Mouse (Mus musculus): ENCODE measurements at regions not wholly inside any gene's neighbourhood (a gene's known extent, or its start where the extent isn't known, plus 50 kb on each side); places are given as distances from the start of the nearest gene placed in this dataset.

GRCm38 (mm10) chr1:137760797-137761196 lies 414.7 kb downstream of the Ptprc start:
- no peaks in the 10 kb centered on the region for H3K27me3 ChIP-seq (ENCODE audit: control insufficient read depth, insufficient read depth, low read length)
- 93% methylated on average over 4 of the region's 4 CpGs for WGBS

GRCm38 (mm10) chr1:137751446-137751961 lies 424.0 kb downstream of the Ptprc start:
- 72% methylated on average over 7 of the region's 7 CpGs for WGBS
- Histone ChIP-seq H3K36me3 (ENCODE audit: control insufficient read depth, insufficient read depth, low read length) (no peaks in the 10 kb centered on the region), H3K4me1 (ENCODE audit: control insufficient read depth in 2 of 2, insufficient read depth in 2 of 2, low read length in 2 of 2) (peaks cover 2 to 3% of the 10 kb centered on the region in 2 experiments; a peak in 3 of 4 replicates), H3K9ac (ENCODE audit: low read length) (no peak overlapping the region), H3K9me3 (ENCODE audit: control insufficient read depth, low read length) (no peaks in the 10 kb centered on the region), H3K4me2 (ENCODE audit: low read length) (no peak overlapping the region), H3K4me3 (ENCODE audit: control insufficient read depth in 1 of 2, insufficient read depth in 1 of 2, low read depth in 1 of 2, low read length in 2 of 2) (no peak overlapping the region), H3K27ac (replicated peaks in 1 of 2; ENCODE audit: control insufficient read depth in 1 of 2, insufficient read depth in 1 of 2, low read depth in 2 of 2, low read length in 2 of 2) (no peak overlapping the region; a peak in 1 of 4 replicates), H3K27me3 (ENCODE audit: control insufficient read depth, insufficient read depth, low read length) (no peaks in the 10 kb centered on the region)
- ATAC-seq (ENCODE audit: insufficient number of reproducible peaks, insufficient read depth, low FRiP score, low read depth) = no peak

More at GRCm38 (mm10) chr1:137760797-137761196, 414.7 kb downstream of the Ptprc start:
- H3K27ac ChIP-seq (replicated peaks in 1 of 2; ENCODE audit: control insufficient read depth in 1 of 2, insufficient read depth in 1 of 2, low read depth in 2 of 2, low read length in 2 of 2) = no peak overlapping the region
- H3K9ac ChIP-seq (ENCODE audit: low read length) = no peak overlapping the region
- H3K9me3 ChIP-seq (ENCODE audit: control insufficient read depth, low read length) = no peaks in the 10 kb centered on the region
- ATAC-seq (ENCODE audit: insufficient number of reproducible peaks, insufficient read depth, low FRiP score, low read depth) = no peak
- no peaks in the 10 kb centered on the region for H3K4me1 ChIP-seq (ENCODE audit: control insufficient read depth in 2 of 2, insufficient read depth in 2 of 2, low read length in 2 of 2)
- no peak overlapping the region for H3K4me2 ChIP-seq (ENCODE audit: low read length)
- no peaks in the 10 kb centered on the region for H3K36me3 ChIP-seq (ENCODE audit: control insufficient read depth, insufficient read depth, low read length)
- no peak overlapping the region for H3K4me3 ChIP-seq (ENCODE audit: control insufficient read depth in 1 of 2, insufficient read depth in 1 of 2, low read depth in 1 of 2, low read length in 2 of 2)

- no peak overlapping the region for H3K9ac ChIP-seq (ENCODE audit: low read length)
- H3K27me3 ChIP-seq (ENCODE audit: control insufficient read depth, insufficient read depth, low read length) = no peaks in the 10 kb centered on the region
- H3K27ac ChIP-seq (replicated peaks in 1 of 2; ENCODE audit: control insufficient read depth in 1 of 2, insufficient read depth in 1 of 2, low read depth in 2 of 2, low read length in 2 of 2) = no peak overlapping the region
- WGBS = 76% methylated on average over 5 of the region's 5 CpGs
- H3K9me3 ChIP-seq (ENCODE audit: control insufficient read depth, low read length) = no peaks in the 10 kb centered on the region
- no peak overlapping the region for H3K4me3 ChIP-seq (ENCODE audit: control insufficient read depth in 1 of 2, insufficient read depth in 1 of 2, low read depth in 1 of 2, low read length in 2 of 2)
- no peak overlapping the region for H3K4me2 ChIP-seq (ENCODE audit: low read length)
- peaks cover 2 to 9% of the 10 kb centered on the region in 2 experiments; a peak in 3 of 4 replicates for H3K4me1 ChIP-seq (ENCODE audit: control insufficient read depth in 2 of 2, insufficient read depth in 2 of 2, low read length in 2 of 2)
- no peaks in the 10 kb centered on the region for H3K36me3 ChIP-seq (ENCODE audit: control insufficient read depth, insufficient read depth, low read length)
- ATAC-seq (ENCODE audit: insufficient number of reproducible peaks, insufficient read depth, low FRiP score, low read depth) = no peak
Measured at GRCm38 (mm10) chr1:137750894-137751293, 424.6 kb downstream of the Ptprc start.

GRCm38 (mm10) chr1:137746129-137746528 lies 429.4 kb downstream of the Ptprc start:
- WGBS = 38% methylated on average over 2 of the region's 2 CpGs
- H3K4me3 ChIP-seq (ENCODE audit: control insufficient read depth in 1 of 2, insufficient read depth in 1 of 2, low read depth in 1 of 2, low read length in 2 of 2) = no peak overlapping the region

GRCm38 (mm10) chr1:137738157-137738851 lies 437.2 kb downstream of the Ptprc start:
- no peak for ATAC-seq (ENCODE audit: insufficient number of reproducible peaks, insufficient read depth, low FRiP score, low read depth)

More at GRCm38 (mm10) chr1:137746129-137746528, 429.4 kb downstream of the Ptprc start:
- Histone ChIP-seq H3K9me3 (ENCODE audit: control insufficient read depth, low read length) (no peaks in the 10 kb centered on the region), H3K27ac (replicated peaks in 1 of 2; ENCODE audit: control insufficient read depth in 1 of 2, insufficient read depth in 1 of 2, low read depth in 2 of 2, low read length in 2 of 2) (no peak overlapping the region), H3K36me3 (ENCODE audit: control insufficient read depth, insufficient read depth, low read length) (no peaks in the 10 kb centered on the region), H3K4me2 (ENCODE audit: low read length) (no peak overlapping the region), H3K9ac (ENCODE audit: low read length) (no peak overlapping the region), H3K4me1 (ENCODE audit: control insufficient read depth in 2 of 2, insufficient read depth in 2 of 2, low read length in 2 of 2) (peaks cover 0 to 7% of the 10 kb centered on the region in 2 experiments; a peak in 2 of 4 replicates), H3K27me3 (ENCODE audit: control insufficient read depth, insufficient read depth, low read length) (no peaks in the 10 kb centered on the region)
- ATAC-seq (ENCODE audit: insufficient number of reproducible peaks, insufficient read depth, low FRiP score, low read depth) = no peak

GRCm38 (mm10) chr1:137703882-137704281 lies 471.6 kb downstream of the Ptprc start:
- no peaks in the 10 kb centered on the region for H3K36me3 ChIP-seq (ENCODE audit: control insufficient read depth, insufficient read depth, low read length)
- no peak overlapping the region for H3K4me2 ChIP-seq (ENCODE audit: low read length)
- no peak overlapping the region for H3K4me3 ChIP-seq (ENCODE audit: control insufficient read depth in 1 of 2, insufficient read depth in 1 of 2, low read depth in 1 of 2, low read length in 2 of 2)
- 81% methylated on average over 3 of the region's 3 CpGs for WGBS
- ATAC-seq (ENCODE audit: insufficient number of reproducible peaks, insufficient read depth, low FRiP score, low read depth) = no peak
- no peaks in the 10 kb centered on the region for H3K4me1 ChIP-seq (ENCODE audit: control insufficient read depth in 2 of 2, insufficient read depth in 2 of 2, low read length in 2 of 2)
- no peaks in the 10 kb centered on the region for H3K9me3 ChIP-seq (ENCODE audit: control insufficient read depth, low read length)
- no peak overlapping the region for H3K9ac ChIP-seq (ENCODE audit: low read length)
- H3K27me3 ChIP-seq (ENCODE audit: control insufficient read depth, insufficient read depth, low read length) = no peaks in the 10 kb centered on the region
- H3K27ac ChIP-seq (replicated peaks in 1 of 2; ENCODE audit: control insufficient read depth in 1 of 2, insufficient read depth in 1 of 2, low read depth in 2 of 2, low read length in 2 of 2) = no peak overlapping the region

More at GRCm38 (mm10) chr1:137738157-137738851, 437.2 kb downstream of the Ptprc start:
- no peak overlapping the region for H3K4me2 ChIP-seq (ENCODE audit: low read length)
- H3K9ac ChIP-seq (ENCODE audit: low read length) = no peak overlapping the region
- no peak overlapping the region for H3K27ac ChIP-seq (replicated peaks in 1 of 2; ENCODE audit: control insufficient read depth in 1 of 2, insufficient read depth in 1 of 2, low read depth in 2 of 2, low read length in 2 of 2)
- no peaks in the 10 kb centered on the region for H3K9me3 ChIP-seq (ENCODE audit: control insufficient read depth, low read length)
- WGBS = 26% methylated on average over 1 of the region's 1 CpGs
- no peaks in the 10 kb centered on the region for H3K27me3 ChIP-seq (ENCODE audit: control insufficient read depth, insufficient read depth, low read length)
- no peak overlapping the region for H3K4me3 ChIP-seq (ENCODE audit: control insufficient read depth in 1 of 2, insufficient read depth in 1 of 2, low read depth in 1 of 2, low read length in 2 of 2)
- no peaks in the 10 kb centered on the region for H3K4me1 ChIP-seq (ENCODE audit: control insufficient read depth in 2 of 2, insufficient read depth in 2 of 2, low read length in 2 of 2)
- H3K36me3 ChIP-seq (ENCODE audit: control insufficient read depth, insufficient read depth, low read length) = no peaks in the 10 kb centered on the region

GRCm38 (mm10) chr1:137698876-137699275 lies 476.6 kb downstream of the Ptprc start:
- no peaks in the 10 kb centered on the region for H3K9me3 ChIP-seq (ENCODE audit: control insufficient read depth, low read length)
- H3K4me1 ChIP-seq (ENCODE audit: control insufficient read depth in 2 of 2, insufficient read depth in 2 of 2, low read length in 2 of 2) = peaks cover 0 to 6% of the 10 kb centered on the region in 2 experiments; a peak in 1 of 4 replicates
- H3K9ac ChIP-seq (ENCODE audit: low read length) = no peak overlapping the region
- WGBS = 86% methylated on average over 4 of the region's 4 CpGs
- no peaks in the 10 kb centered on the region for H3K27me3 ChIP-seq (ENCODE audit: control insufficient read depth, insufficient read depth, low read length)
- H3K36me3 ChIP-seq (ENCODE audit: control insufficient read depth, insufficient read depth, low read length) = no peaks in the 10 kb centered on the region
- no peak for ATAC-seq (ENCODE audit: insufficient number of reproducible peaks, insufficient read depth, low FRiP score, low read depth)
- H3K4me3 ChIP-seq (ENCODE audit: control insufficient read depth in 1 of 2, insufficient read depth in 1 of 2, low read depth in 1 of 2, low read length in 2 of 2) = no peak overlapping the region
- H3K4me2 ChIP-seq (ENCODE audit: low read length) = no peak overlapping the region
- no peak overlapping the region for H3K27ac ChIP-seq (replicated peaks in 1 of 2; ENCODE audit: control insufficient read depth in 1 of 2, insufficient read depth in 1 of 2, low read depth in 2 of 2, low read length in 2 of 2)

Measured in heart, embryonic 14.5 days (tissue).